Mouse (Mus musculus): ENCODE data around the gene Suds3.

The Suds3 gene

GRCm38 (mm10) chr5:117111064-117111773 is 4.7 kb downstream of the Suds3 start:
- DNase-seq = no peak

- no peak for DNase-seq
These were observed 6.4 kb downstream of the Suds3 start for GRCm38 (mm10) chr5:117109522-117109921.

- no peak for DNase-seq
These were observed 7.2 kb downstream of the Suds3 start for GRCm38 (mm10) chr5:117108731-117109130.

DNA sequence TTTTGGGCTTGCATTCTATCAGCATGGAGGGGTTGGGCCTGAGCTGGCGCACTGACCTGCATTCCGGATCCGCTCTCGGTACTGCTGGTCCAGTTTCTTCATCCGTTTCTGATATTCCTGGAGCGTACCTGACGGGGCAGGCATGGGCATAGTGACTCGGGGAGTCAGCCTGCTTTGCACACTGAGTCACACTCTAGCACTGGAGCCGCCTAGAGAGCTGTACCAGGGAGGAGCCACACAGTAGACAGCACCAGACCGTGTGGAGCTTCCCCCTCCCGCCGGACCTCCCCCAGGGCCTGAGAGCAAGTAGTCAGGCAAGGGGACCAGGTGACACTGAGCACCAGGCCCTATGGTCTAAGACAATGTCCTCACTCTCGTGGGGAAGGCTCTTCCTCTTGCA is 7.6 kb downstream of the Suds3 start:
- no peak for DNase-seq

- DNase-seq = no peak
These were observed 10.2 kb downstream of the Suds3 start for GRCm38 (mm10) chr5:117105761-117106160.

GRCm38 (mm10) chr5:117104329-117104728 is 11.6 kb downstream of the Suds3 start:
- DNase-seq = no peak

DNA sequence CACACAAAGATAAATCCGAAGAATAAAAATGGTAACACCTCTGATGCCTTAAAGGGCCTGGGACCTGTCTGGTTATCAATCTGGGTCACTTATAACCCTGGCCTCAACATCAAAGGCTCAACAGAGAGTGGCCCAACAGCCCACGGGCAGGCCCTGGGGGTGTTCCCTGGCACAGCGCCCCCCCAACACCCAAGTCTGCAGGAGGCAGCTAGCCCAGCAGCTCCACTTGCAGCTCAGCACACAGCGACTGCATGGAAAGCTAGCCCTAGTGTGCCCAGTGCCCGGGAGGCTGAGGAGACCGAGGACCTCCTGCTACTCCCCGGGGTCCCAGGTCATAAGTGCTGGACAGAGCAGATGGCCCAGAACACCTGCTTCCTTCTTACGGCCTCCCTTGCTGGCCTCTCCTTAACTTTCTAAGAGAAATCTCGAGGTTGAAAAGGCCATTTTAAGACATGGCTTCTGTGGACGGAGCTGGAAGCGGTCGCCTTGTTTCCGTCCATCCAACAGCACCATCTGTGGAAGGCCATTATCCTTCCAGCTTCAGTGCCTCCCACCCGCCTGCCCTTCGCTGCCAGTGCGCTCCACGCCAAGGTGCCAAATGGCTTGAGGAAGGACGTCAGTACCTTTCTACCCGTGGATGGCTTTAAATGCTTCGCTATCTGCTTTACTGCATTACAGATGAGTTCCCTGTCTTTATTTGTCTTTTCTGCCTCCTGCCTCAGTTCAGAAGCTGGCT is 12.6 kb downstream of the Suds3 start:
- no peak for DNase-seq

DNA sequence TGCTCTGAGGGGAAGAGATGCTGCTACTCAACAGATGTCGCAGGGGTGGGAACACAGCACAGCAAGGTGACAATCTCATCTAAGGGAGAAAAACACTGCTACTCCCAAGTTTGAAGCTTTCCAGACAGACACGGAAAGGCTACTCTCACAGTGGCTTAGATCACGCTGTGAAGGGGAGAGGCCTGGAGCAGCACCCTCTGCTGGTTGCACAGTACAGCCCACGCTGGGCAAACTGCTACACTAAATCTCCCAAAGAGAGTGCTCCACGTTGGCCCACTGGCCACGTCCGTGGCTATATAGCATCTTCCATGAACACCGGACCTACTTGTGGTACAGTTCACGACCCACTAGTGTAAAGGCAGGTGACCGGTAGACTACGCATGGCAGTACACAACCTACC is 16.2 kb downstream of the Suds3 start:
- no peak for DNase-seq

GRCm38 (mm10) chr5:117099008-117099407 is 16.9 kb downstream of the Suds3 start:
- DNase-seq = no peak

GRCm38 (mm10) chr5:117096716-117097115 is 19.2 kb downstream of the Suds3 start:
- peak; percentile 46 to 64 for DNase-seq

DNA sequence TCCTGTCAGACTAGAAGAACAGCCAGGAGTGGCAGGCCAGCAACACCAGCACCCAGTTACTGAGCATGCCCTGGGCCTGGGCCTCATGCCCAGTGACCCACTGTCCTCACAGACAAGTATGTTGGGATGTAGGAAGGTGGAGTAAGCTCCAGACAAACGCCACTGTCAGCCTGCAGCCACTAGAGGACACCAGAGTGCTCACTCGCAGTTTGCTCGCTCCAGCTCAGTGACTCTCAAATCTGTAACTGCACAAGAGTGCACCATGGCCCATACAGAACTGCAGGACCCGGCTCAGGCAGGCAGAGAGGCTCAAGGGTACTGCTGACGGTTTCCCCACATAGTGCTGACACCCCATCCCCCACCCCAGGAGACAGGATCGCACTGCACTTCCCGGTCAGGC is 21.5 kb downstream of the Suds3 start:
- peak; percentile 31 to 44 for DNase-seq

DNA sequence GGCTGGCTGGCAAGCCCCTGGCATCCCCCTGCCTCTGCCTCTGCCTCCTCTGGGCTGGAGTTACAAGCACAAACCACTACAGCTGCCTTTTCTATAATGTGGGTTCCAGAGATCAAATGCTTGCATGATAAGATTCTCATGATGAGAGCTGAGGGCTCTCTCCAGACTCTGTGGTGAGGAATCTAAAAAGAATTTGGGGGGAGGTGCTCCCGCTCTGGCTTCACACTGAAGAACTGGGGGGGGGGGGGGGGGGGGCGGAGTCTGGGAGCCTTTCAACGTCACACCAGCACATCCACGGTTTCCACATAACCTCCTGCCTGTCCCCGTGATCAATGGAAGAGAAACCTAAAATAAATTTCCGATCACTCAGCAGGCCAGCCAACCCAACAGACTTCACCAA is 26.1 kb downstream of the Suds3 start:
- DNase-seq = no peak

- no peak for DNase-seq
These were observed 26.8 kb downstream of the Suds3 start for GRCm38 (mm10) chr5:117089147-117089546.

GRCm38 (mm10) chr5:117087718-117088117 is 28.2 kb downstream of the Suds3 start:
- no peak for DNase-seq

GRCm38 (mm10) chr5:117069498-117069894 is 46.4 kb downstream of the Suds3 start:
- no peak for DNase-seq

DNA sequence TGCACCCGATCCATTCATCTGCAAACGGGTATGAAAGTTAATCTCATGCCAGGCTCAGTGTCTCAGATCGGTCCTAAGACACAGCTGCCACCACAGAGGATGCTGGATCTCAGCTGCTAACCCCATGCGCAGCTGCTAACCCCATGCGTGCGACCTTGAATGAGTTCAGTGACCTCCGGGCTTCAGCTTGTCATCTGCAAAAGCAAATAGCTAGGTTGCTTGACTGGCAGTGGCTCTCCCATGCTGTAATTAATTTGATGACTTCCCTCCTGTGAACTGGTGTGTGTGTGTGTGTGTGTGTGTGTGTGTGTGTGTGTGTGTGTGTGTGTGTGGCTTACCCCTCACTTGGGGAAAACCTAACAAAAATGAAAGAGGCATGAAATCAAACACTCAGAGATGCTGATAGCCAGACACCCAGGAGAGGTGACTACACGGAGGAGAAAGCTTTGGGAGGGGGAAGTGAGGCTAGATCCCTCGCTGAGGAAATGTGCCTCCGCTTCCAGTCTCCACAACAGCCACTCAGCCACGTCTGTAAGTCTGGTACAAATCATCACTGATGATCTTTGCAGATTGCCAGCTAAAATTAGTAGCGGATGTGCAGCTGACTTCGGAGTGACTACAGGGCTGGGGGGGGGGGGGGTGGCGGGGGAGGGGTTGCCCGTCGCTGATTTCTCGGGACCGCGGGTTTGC is 47.0 kb downstream of the Suds3 start:
- no peak for DNase-seq

GRCm38 (mm10) chr5:117068181-117068580 is 47.7 kb downstream of the Suds3 start:
- no peak for DNase-seq

- no peak for DNase-seq
These were observed 54.7 kb downstream of the Suds3 start for GRCm38 (mm10) chr5:117061251-117061650.

- DNase-seq = no peak
These were observed 55.3 kb downstream of the Suds3 start for GRCm38 (mm10) chr5:117060484-117061130.

GRCm38 (mm10) chr5:117049940-117050339 is 66.0 kb downstream of the Suds3 start:
- no peak for DNase-seq

DNA sequence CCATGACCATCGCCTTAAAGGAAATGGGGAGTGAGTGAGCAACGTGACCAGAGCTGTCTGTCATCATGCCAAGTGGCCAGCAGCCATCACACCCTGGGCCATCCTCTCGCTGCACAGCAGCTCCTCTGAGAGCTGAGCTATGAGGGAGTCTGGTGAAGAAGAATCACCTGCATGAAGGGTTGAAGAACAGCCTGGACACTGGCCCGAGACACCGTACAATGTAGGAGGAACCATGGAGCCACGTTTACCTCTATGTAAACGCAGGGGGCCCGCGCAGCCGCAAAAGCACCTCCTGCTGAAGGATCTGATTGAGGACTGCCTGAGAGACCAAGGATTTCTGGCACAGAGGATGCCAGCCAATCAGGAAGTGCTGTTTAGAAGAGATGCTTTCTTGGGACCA is 70.8 kb downstream of the Suds3 start:
- peak in 1 of 2 experiments; percentile 13 for DNase-seq

DNA sequence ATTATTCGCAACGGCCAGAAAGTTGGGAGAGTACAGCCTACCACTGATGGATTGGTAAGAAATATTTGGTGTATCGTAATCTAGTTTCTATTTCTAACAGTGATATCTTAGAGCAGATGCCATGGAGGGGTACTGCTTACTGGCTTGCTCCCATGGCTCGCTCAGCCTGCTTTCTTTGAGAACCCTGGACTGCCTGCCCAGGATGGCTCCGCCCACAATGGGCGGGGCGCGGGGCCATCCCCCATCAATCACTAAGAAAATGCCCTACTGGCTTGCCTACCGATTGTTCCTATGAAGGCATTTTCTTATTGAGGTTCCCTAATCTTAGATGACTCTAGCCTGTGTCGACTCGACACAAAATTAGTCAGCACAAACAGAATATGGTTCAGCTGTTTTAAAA is 73.3 kb downstream of the Suds3 start:
- no peak for DNase-seq
